Mouse (Mus musculus): Measurements from ENCODE around the gene Samhd1. TPM values are rescaled to one million over a fixed set of nuclear protein-coding genes. Genes with fewer than 3 reads are reported as not detected.

Gene Samhd1
- polyA plus RNA-seq, 1 experiment from 2014 or later, result 33.1 TPM

DNA sequence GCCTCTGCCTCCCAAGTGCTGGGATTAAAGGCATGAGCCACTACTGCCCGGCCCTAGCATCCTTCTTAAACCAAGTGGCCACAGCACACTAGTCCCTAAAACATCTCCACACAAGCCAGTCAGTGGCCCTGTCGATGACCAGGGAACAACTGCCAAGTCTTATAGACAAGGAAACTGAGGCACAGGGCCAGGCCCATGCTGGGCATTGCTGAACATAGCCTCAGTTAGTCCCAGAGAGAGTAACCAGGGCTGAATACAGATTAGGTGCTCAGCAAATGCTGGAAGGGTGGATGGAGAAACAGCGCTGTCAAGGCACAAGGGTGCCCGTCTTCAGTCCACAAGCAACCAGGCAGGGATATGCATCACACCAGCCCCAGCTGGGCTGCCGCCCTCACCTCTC, 81.9 kb downstream of the Samhd1 start:
- Histone ChIP-seq H3K9me3 (ENCODE audit: control insufficient read depth, low read length) (no peaks in the 10 kb centered on the region), H3K27ac (ENCODE audit: low read depth, low read length) (no peak overlapping the region), H3K4me3 (ENCODE audit: low read depth, low read length) (no peak overlapping the region), H3K27me3 (replicated peaks; ENCODE audit: control insufficient read depth, insufficient read depth, low read length) (no peaks in the 10 kb centered on the region), H3K4me1 (replicated peaks; ENCODE audit: control insufficient read depth, insufficient read depth, low read length) (no peaks in the 10 kb centered on the region), H3K9ac (ENCODE audit: low read depth, low read length) (no peak overlapping the region), H3K36me3 (ENCODE audit: control insufficient read depth, insufficient read depth, low read length) (peaks cover 6% of the 10 kb centered on the region; the same call in 1 of the 2 replicates), H3K4me2 (no peak overlapping the region)
- DNase-seq (ENCODE audit: low spot score) (no peak), ATAC-seq (replicated peaks; ENCODE audit: low FRiP score) (no peak)
- 93% methylated on average over 5 of the region's 5 CpGs for WGBS

DNA sequence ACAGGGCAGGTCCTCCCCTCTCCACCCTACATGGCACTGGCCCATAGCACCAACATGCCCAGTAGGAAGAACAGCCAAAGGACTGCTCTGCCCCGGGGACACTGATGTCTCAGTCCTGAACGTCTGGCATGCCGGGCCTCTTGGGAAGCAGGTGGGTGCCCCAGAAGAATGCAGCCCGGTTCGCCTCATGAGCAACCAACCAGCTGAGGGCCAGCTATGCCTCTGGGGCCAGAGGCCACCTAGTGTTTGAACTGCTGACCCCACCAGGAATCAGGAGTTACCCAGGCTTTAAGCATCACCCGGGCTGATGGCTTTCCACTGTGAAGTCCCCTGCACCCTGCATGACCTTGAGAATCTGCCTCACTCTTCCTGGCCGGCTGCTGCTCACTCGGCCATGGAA, 82.6 kb downstream of the Samhd1 start:
- no peaks in the 10 kb centered on the region for H3K9me3 ChIP-seq (ENCODE audit: control insufficient read depth, low read length)
- H3K36me3 ChIP-seq (ENCODE audit: control insufficient read depth, insufficient read depth, low read length), result peaks cover 6% of the 10 kb centered on the region; the same call in 1 of the 2 replicates
- no peak overlapping the region for H3K9ac ChIP-seq (ENCODE audit: low read depth, low read length)
- ATAC-seq (replicated peaks; ENCODE audit: low FRiP score), result no peak
- no peaks in the 10 kb centered on the region for H3K4me1 ChIP-seq (replicated peaks; ENCODE audit: control insufficient read depth, insufficient read depth, low read length)
- H3K4me2 ChIP-seq, result no peak overlapping the region
- no peak overlapping the region for H3K27ac ChIP-seq (ENCODE audit: low read depth, low read length)
- no peaks in the 10 kb centered on the region for H3K27me3 ChIP-seq (replicated peaks; ENCODE audit: control insufficient read depth, insufficient read depth, low read length)
- 81% methylated on average over 8 of the region's 8 CpGs for WGBS
- no peak for DNase-seq (ENCODE audit: low spot score)
- no peak overlapping the region for H3K4me3 ChIP-seq (ENCODE audit: low read depth, low read length)

DNA sequence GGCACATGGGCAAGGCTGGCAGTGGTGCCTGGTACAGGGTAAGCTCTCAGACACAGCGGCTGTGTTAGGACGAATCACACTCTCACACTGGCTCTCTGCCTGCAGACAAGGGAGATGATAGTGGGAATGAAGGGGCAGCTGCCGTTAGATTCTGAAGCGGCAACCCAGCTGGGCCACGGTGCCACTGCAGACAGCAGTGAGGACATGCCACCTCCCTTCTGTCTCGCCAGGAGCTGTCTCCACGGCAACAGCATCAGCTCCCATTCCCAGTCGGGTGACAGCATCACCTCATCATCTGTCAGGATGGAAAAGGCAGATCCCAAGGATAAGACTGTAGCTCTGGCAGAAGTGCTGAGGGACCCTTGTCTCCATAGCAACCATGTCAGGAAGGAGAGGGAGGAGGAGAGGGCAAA, 85.2 kb downstream of the Samhd1 start:
- Histone ChIP-seq H3K4me1 (replicated peaks; ENCODE audit: control insufficient read depth, insufficient read depth, low read length) (no peaks in the 10 kb centered on the region), H3K4me2 (no peak overlapping the region), H3K9me3 (ENCODE audit: control insufficient read depth, low read length) (no peaks in the 10 kb centered on the region), H3K27ac (ENCODE audit: low read depth, low read length) (no peak overlapping the region), H3K4me3 (ENCODE audit: low read depth, low read length) (no peak overlapping the region), H3K27me3 (replicated peaks; ENCODE audit: control insufficient read depth, insufficient read depth, low read length) (no peaks in the 10 kb centered on the region), H3K9ac (ENCODE audit: low read depth, low read length) (no peak overlapping the region), H3K36me3 (ENCODE audit: control insufficient read depth, insufficient read depth, low read length) (peaks cover 19% of the 10 kb centered on the region)
- ATAC-seq (replicated peaks; ENCODE audit: low FRiP score), result no peak
- WGBS, result 79% methylated on average over 8 of the region's 8 CpGs
- no peak for DNase-seq (ENCODE audit: low spot score)

DNA sequence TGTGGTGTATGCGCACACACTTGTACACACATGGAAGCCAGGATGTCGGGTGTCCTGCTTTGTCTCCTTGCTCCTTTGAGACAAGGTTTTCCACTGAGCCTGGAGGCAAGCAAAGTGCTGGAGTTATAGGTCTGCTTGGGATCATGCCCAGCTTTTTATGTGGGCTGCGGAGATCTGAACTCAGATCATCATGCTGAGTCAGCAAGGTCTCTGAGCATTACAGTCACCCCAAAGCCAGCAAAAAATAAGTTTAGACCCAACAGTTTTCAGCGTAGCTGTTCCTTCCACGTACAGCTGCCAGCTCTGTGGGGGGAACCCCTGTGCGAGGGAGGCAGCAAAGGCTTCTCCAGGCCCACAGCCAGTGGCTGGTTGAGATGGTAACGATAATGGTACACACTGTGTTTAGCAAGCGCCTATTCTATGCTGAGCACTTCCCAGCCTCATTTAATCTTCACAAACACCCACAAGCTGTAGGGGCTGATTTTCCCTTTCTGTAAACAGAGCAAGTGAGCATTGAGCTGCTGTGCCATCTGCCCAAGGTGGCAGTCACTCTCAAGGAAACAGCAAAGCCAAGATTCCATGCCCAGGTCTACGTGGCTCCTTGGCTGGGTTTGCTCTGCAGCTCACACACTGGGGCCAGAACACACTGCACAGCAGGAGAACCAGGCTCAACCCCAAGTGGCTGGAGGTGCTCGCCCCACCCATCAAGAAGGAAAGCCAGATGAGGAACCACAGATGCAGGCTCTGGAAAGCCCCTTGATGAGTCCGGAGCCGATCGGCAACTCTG, 86.5 kb downstream of the Samhd1 start:
- 86% methylated on average over 13 of the region's 13 CpGs for WGBS
- H3K4me3 ChIP-seq (ENCODE audit: low read depth, low read length), result no peak overlapping the region
- H3K27me3 ChIP-seq (replicated peaks; ENCODE audit: control insufficient read depth, insufficient read depth, low read length), result no peaks in the 10 kb centered on the region
- H3K4me2 ChIP-seq, result no peak overlapping the region
- peaks cover 25% of the 10 kb centered on the region for H3K36me3 ChIP-seq (ENCODE audit: control insufficient read depth, insufficient read depth, low read length)
- H3K4me1 ChIP-seq (replicated peaks; ENCODE audit: control insufficient read depth, insufficient read depth, low read length), result no peaks in the 10 kb centered on the region
- no peaks in the 10 kb centered on the region for H3K9me3 ChIP-seq (ENCODE audit: control insufficient read depth, low read length)
- no peak overlapping the region for H3K9ac ChIP-seq (ENCODE audit: low read depth, low read length)
- no peak overlapping the region for H3K27ac ChIP-seq (ENCODE audit: low read depth, low read length)
- no peak for DNase-seq (ENCODE audit: low spot score)
- no peak for ATAC-seq (replicated peaks; ENCODE audit: low FRiP score)

Other genes starting within 250 kb of the Samhd1 start
- 11.6 and 11.9 TPM in 2 replicates for gene Sla2, start 248.1 kb downstream of the Samhd1 start, polyA plus RNA-seq (2014; fragmentation: Nextera tagmentation; extraction: Ambion mirVana)
- 58.9 and 68.3 TPM in 2 replicates for gene Ndrg3, start 143.2 kb downstream of the Samhd1 start, polyA plus RNA-seq (2014; fragmentation: Nextera tagmentation; extraction: Ambion mirVana)
- 45.0 and 45.7 TPM in 2 replicates for gene Dsn1, start 128.1 kb downstream of the Samhd1 start, polyA plus RNA-seq (2014; fragmentation: Nextera tagmentation; extraction: Ambion mirVana)
- gene Soga1, start 56.0 kb downstream of the Samhd1 start, polyA plus RNA-seq (2014; fragmentation: Nextera tagmentation; extraction: Ambion mirVana), result 4.0 and 5.3 TPM in 2 replicates
- not detected in 2 replicates for gene Tldc2, start 48.2 kb downstream of the Samhd1 start, polyA plus RNA-seq (2014; fragmentation: Nextera tagmentation; extraction: Ambion mirVana)
- 29.2 and 33.7 TPM in 2 replicates for gene Rbl1, start 69.3 kb upstream of the Samhd1 start, polyA plus RNA-seq (2014; fragmentation: Nextera tagmentation; extraction: Ambion mirVana)
- 302 and 331 TPM in 2 replicates for gene Rpn2, start 143.8 kb upstream of the Samhd1 start, polyA plus RNA-seq (2014; fragmentation: Nextera tagmentation; extraction: Ambion mirVana)
- gene Mroh8, start 144.3 kb upstream of the Samhd1 start, polyA plus RNA-seq (2014; fragmentation: Nextera tagmentation; extraction: Ambion mirVana), result 0.29 and 0.57 TPM in 2 replicates
- not detected in 2 replicates for gene Ghrh, start 212.2 kb upstream of the Samhd1 start, polyA plus RNA-seq (2014; fragmentation: Nextera tagmentation; extraction: Ambion mirVana)
- gene Manbal, start 232.3 kb upstream of the Samhd1 start, polyA plus RNA-seq (2014; fragmentation: Nextera tagmentation; extraction: Ambion mirVana), result 21.2 and 23.0 TPM in 2 replicates